Mouse (Mus musculus): Measurements from ENCODE around the gene H2-D1.

- TF ChIP-seq CTCF (IDR thresholded peaks at IDR 0.05; ENCODE audit: insufficient read depth, low read length) (peak; percentile 91), POLR2A (IDR thresholded peaks at IDR 0.05; ENCODE audit: borderline replicate concordance, extremely low read depth, low read depth, low read length) (no peak)
These were observed 8.1 kb upstream of the H2-D1 start for GRCm38 (mm10) chr17:35254241-35255098.
